19 mouse cellular contexts compared by ENCODE assay signal in the genomic region with DNA sequence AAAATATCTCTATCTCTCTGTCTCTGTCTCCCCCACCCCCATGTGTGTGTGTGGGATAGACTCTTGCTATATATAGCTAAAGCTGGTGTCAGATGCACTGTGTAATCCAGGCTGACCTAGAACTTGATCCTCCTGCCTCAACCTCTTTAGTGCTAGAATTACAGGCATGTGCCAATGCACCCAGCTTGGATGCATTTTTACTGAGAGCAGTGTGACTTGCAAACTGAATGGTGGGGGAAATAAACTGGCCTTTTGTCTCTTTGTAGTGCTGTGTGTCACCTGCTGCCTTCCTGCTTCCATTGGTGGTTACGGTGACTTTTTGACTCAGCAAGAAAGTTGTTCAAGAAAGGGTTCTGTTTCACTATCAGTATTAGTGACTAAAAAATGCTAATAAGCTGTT. TPM values are rescaled to one million over a fixed set of nuclear protein-coding genes. Genes with fewer than 3 reads are reported as not detected.
DNase-seq lines count a peak whose midpoint lies in the region; ATAC-seq lines count a peak whose summit lies in the region.
"Had no signal": no experiment of that assay in that cellular context is flagged by ENCODE, and none has a peak within 500 bp of the region (broad histone marks: within the 10 kb centered on the region; RNA-seq: fewer than 3 reads in every experiment).

No protein-coding gene starts in this region.

- no peaks in the 10 kb centered on the region for H3K9me3 ChIP-seq in embryonic facial prominence, embryonic 14.5 days (ENCODE audit: control insufficient read depth, low read length)
- H3K9me3 ChIP-seq in embryonic facial prominence, embryonic 10.5 days, result no peaks in the 10 kb centered on the region
- no peaks in the 10 kb centered on the region for H3K9me3 ChIP-seq in kidney, embryonic 15.5 days (replicated peaks)
- H3K9me3 ChIP-seq: forebrain, embryonic 15.5 days; midbrain, embryonic 13.5 days had no signal

- no peak overlapping the region for H3K4me3 ChIP-seq in embryonic facial prominence, embryonic 14.5 days (ENCODE audit: low read depth, low read length)
- H3K4me3 ChIP-seq in embryonic facial prominence, embryonic 10.5 days, result no peak overlapping the region
- H3K4me3 ChIP-seq in kidney, embryonic 15.5 days (replicated peaks), result no peak overlapping the region
- H3K4me3 ChIP-seq: forebrain, embryonic 15.5 days; midbrain, embryonic 13.5 days had no signal

- peaks cover 56% of the 10 kb centered on the region for H3K36me3 ChIP-seq in embryonic facial prominence, embryonic 14.5 days (ENCODE audit: control insufficient read depth, insufficient read depth, low read length)
- H3K36me3 ChIP-seq in embryonic facial prominence, embryonic 10.5 days (replicated peaks), result peaks cover 84% of the 10 kb centered on the region
- H3K36me3 ChIP-seq in kidney, embryonic 15.5 days, result peaks cover 77% of the 10 kb centered on the region

- H3K27me3 ChIP-seq in embryonic facial prominence, embryonic 14.5 days (replicated peaks; ENCODE audit: control insufficient read depth, insufficient read depth, low read length), result no peaks in the 10 kb centered on the region
- no peaks in the 10 kb centered on the region for H3K27me3 ChIP-seq in embryonic facial prominence, embryonic 10.5 days (replicated peaks; ENCODE audit: low read depth, poor library complexity, severe bottlenecking)
- no peaks in the 10 kb centered on the region for H3K27me3 ChIP-seq in kidney, embryonic 15.5 days
- H3K27me3 ChIP-seq: forebrain, embryonic 15.5 days; midbrain, embryonic 13.5 days had no signal

- WGBS in embryonic facial prominence, embryonic 14.5 days, result 93% methylated on average over 1 of the region's 1 CpGs
- 91% methylated on average over 1 of the region's 1 CpGs for WGBS in embryonic facial prominence, embryonic 10.5 days
- whole genome bisulfite sequencing in kidney, embryonic 15.5 days, result 62% methylated on average over 1 of the region's 1 CpGs

- no peak overlapping the region for H3K9ac ChIP-seq in embryonic facial prominence, embryonic 14.5 days (ENCODE audit: low read depth, low read length)
- H3K9ac ChIP-seq in kidney, embryonic 15.5 days, result no peak overlapping the region
- H3K9ac ChIP-seq: forebrain, embryonic 15.5 days; liver, embryonic 14.5 days; midbrain, embryonic 13.5 days had no signal

- no peaks in the 10 kb centered on the region for H3K4me1 ChIP-seq in embryonic facial prominence, embryonic 14.5 days (ENCODE audit: control insufficient read depth, insufficient read depth, low read length)
- H3K4me1 ChIP-seq in embryonic facial prominence, embryonic 10.5 days, result peaks cover 4% of the 10 kb centered on the region; the same call in 1 of the 2 replicates
- H3K4me1 ChIP-seq in kidney, embryonic 15.5 days, result peaks cover 8% of the 10 kb centered on the region; the same call in 1 of the 2 replicates
- H3K4me1 ChIP-seq: forebrain, embryonic 15.5 days; midbrain, embryonic 13.5 days had no signal

- no peak overlapping the region for H3K4me2 ChIP-seq in embryonic facial prominence, embryonic 14.5 days (ENCODE audit: low read depth, low read length)
- no peak overlapping the region for H3K4me2 ChIP-seq in kidney, embryonic 15.5 days
- H3K4me2 ChIP-seq: forebrain, embryonic 15.5 days; midbrain, embryonic 13.5 days had no signal

- H3K27ac ChIP-seq in embryonic facial prominence, embryonic 14.5 days (replicated peaks; ENCODE audit: low read depth, low read length), result no peak overlapping the region
- H3K27ac ChIP-seq in embryonic facial prominence, embryonic 10.5 days (replicated peaks), result no peak overlapping the region
- H3K27ac ChIP-seq in kidney, embryonic 15.5 days, result peak overlapping the region; percentile 42
- H3K27ac ChIP-seq: forebrain, embryonic 15.5 days; liver, embryonic 14.5 days; midbrain, embryonic 13.5 days had no signal

- DNase-seq in embryonic facial prominence, embryonic 14.5 days (ENCODE audit: low spot score), result peak; percentile 56
- DNase-seq in embryonic facial prominence, embryonic 10.5 days (ENCODE audit: low spot score), result no peak
- no peak for DNase-seq in kidney, postnatal 25 days
- DNase-seq in 416B (ENCODE audit: low read depth), result peak; percentile 53
- no peak for DNase-seq in adrenal gland, adult 18-20 months (ENCODE audit: low spot score in 2 of 2)
- no peak for DNase-seq in cerebellum, adult 18-20 months
- DNase-seq: adrenal gland, postnatal 25 days; cerebellum, adult 9-11 months; embryo, embryonic 11 days; heart, adult 11 months; kidney, postnatal 10 days; lung, postnatal 10 days; right cerebral cortex, postnatal 14 days had no signal

- ATAC-seq in embryonic facial prominence, embryonic 14.5 days (ENCODE audit: low read depth), result peak; percentile 50; the same call in 1 of the 2 replicates
- ATAC-seq in kidney, embryonic 15.5 days (replicated peaks; ENCODE audit: low FRiP score), result peak; percentile 65; the same call in 1 of the 2 replicates
- peak; percentile 22 to 29 for ATAC-seq in hematopoietic stem cell, adult 5-6 weeks (replicated peaks in 1 of 2; ENCODE audit: insufficient read depth in 1 of 2, low FRiP score in 2 of 2, low TSS enrichment in 1 of 2, low read depth in 1 of 2, poor library complexity in 2 of 2, severe bottlenecking in 2 of 2)
- ATAC-seq: forebrain, embryonic 15.5 days; hindbrain, embryonic 16.5 days; midbrain, embryonic 13.5 days had no signal

RNA-seq across cellular contexts. Expression of a gene that starts 20.6 kb away (rescaled TPM):
- polyA plus RNA-seq in embryonic facial prominence, embryonic 14.5 days (2014; fragmentation: Nextera tagmentation; extraction: Ambion mirVana), result 40.6 and 44.7 TPM in 2 replicates
- 37.7 and 39.1 TPM in 2 replicates for polyA plus RNA-seq in embryonic facial prominence, embryonic 10.5 days (2016; fragmentation: Nextera tagmentation; extraction: Ambion mirVana)
- 33.6 and 34.6 TPM in 2 replicates for polyA plus RNA-seq in kidney, embryonic 15.5 days (2015; fragmentation: Nextera tagmentation; extraction: Ambion mirVana)
- 40.9 and 43.5 TPM in 2 replicates for total RNA-seq in hematopoietic stem cell, adult 5-6 weeks (2017)
- total RNA-seq in adrenal gland, adult 18-20 months (2021), result 10 to 100 TPM; 57.9 to 75.8 TPM

RNA-seq across cellular contexts. Expression of a gene that starts 24.7 kb away (rescaled TPM):
- polyA plus RNA-seq in embryonic facial prominence, embryonic 14.5 days (2014; fragmentation: Nextera tagmentation; extraction: Ambion mirVana), result 22.5 and 24.4 TPM in 2 replicates
- 26.2 and 27.2 TPM in 2 replicates for polyA plus RNA-seq in embryonic facial prominence, embryonic 10.5 days (2016; fragmentation: Nextera tagmentation; extraction: Ambion mirVana)
- 30.0 and 32.1 TPM in 2 replicates for polyA plus RNA-seq in kidney, embryonic 15.5 days (2015; fragmentation: Nextera tagmentation; extraction: Ambion mirVana)
- 35.6 and 47.9 TPM in 2 replicates for total RNA-seq in hematopoietic stem cell, adult 5-6 weeks (2017)
- 10 to 100 TPM; 34.7 to 58.1 TPM for total RNA-seq in adrenal gland, adult 18-20 months (2021)

RNA-seq across cellular contexts. Expression of a gene that starts 51.6 kb away (rescaled TPM):
- polyA plus RNA-seq in embryonic facial prominence, embryonic 14.5 days (2014; fragmentation: Nextera tagmentation; extraction: Ambion mirVana), result 5.8 and 6.5 TPM in 2 replicates
- 4.7 and 5.1 TPM in 2 replicates for polyA plus RNA-seq in embryonic facial prominence, embryonic 10.5 days (2016; fragmentation: Nextera tagmentation; extraction: Ambion mirVana)
- 4.7 and 5.0 TPM in 2 replicates for polyA plus RNA-seq in kidney, embryonic 15.5 days (2015; fragmentation: Nextera tagmentation; extraction: Ambion mirVana)
- total RNA-seq in hematopoietic stem cell, adult 5-6 weeks (2017), result 3.3 and 6.4 TPM in 2 replicates
- 10 to 100 TPM in 1 of 2 experiments, 1 to 10 TPM in 1; 9.7 to 10.3 TPM for total RNA-seq in adrenal gland, adult 18-20 months (2021)

RNA-seq across cellular contexts. Expression of a gene that starts 59.0 kb away (rescaled TPM):
- 51.7 and 54.3 TPM in 2 replicates for polyA plus RNA-seq in embryonic facial prominence, embryonic 14.5 days (2014; fragmentation: Nextera tagmentation; extraction: Ambion mirVana)
- polyA plus RNA-seq in embryonic facial prominence, embryonic 10.5 days (2016; fragmentation: Nextera tagmentation; extraction: Ambion mirVana), result 69.9 and 75.6 TPM in 2 replicates
- polyA plus RNA-seq in kidney, embryonic 15.5 days (2015; fragmentation: Nextera tagmentation; extraction: Ambion mirVana), result 73.4 and 75.3 TPM in 2 replicates
- total RNA-seq in hematopoietic stem cell, adult 5-6 weeks (2017), result 86.6 and 133 TPM in 2 replicates
- 100 to 1,000 TPM; 119 to 126 TPM for total RNA-seq in adrenal gland, adult 18-20 months (2021)

RNA-seq across cellular contexts. Expression of a gene that starts 59.1 kb away (rescaled TPM):
- polyA plus RNA-seq in embryonic facial prominence, embryonic 14.5 days (2014; fragmentation: Nextera tagmentation; extraction: Ambion mirVana), result 22.3 and 23.9 TPM in 2 replicates
- polyA plus RNA-seq in embryonic facial prominence, embryonic 10.5 days (2016; fragmentation: Nextera tagmentation; extraction: Ambion mirVana), result 32.8 and 33.2 TPM in 2 replicates
- polyA plus RNA-seq in kidney, embryonic 15.5 days (2015; fragmentation: Nextera tagmentation; extraction: Ambion mirVana), result 28.0 TPM in 2 replicates
- total RNA-seq in hematopoietic stem cell, adult 5-6 weeks (2017), result 40.5 and 53.1 TPM in 2 replicates
- 10 to 100 TPM; 21.1 to 27.8 TPM for total RNA-seq in adrenal gland, adult 18-20 months (2021)

Comparison
In these comparisons a context has a peak if more than half of its experiments do, and no peak if none do; other contexts are left out.
1. DNase-seq: peak in embryonic facial prominence, embryonic 14.5 days (single experiment) and 416B (single experiment); none in embryonic facial prominence, embryonic 10.5 days (single experiment), kidney, postnatal 25 days (0 of 2), adrenal gland, adult 18-20 months (0 of 2) and cerebellum, adult 18-20 months (0 of 2).
2. Peak in every context shown above with its lines, with median percentiles within 50 percentile points of each other: ATAC-seq.